Mouse (Mus musculus): ENCODE measurements around the gene Cntnap2.

The Cntnap2 gene

DNA sequence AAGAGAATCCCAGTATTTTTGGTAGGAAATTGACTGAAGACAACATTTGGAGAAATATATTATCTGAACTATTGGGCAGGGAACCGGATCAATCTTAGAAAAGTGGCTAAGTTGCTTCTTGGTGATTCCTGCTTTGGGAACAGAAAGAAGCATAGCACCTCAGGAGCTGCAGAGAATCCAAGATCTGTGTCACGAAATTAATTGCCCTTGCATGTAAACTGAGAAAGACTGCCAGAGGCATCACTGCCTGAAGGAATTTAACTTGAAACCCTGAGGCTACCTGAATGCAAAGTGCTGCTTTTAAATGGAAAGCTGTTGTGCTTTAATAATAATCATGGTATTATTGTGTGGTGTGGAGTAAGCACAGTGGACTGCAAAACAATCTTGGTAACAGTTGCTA lies 286.2 kb downstream of the Cntnap2 start:
- DNase-seq: no peak

DNA sequence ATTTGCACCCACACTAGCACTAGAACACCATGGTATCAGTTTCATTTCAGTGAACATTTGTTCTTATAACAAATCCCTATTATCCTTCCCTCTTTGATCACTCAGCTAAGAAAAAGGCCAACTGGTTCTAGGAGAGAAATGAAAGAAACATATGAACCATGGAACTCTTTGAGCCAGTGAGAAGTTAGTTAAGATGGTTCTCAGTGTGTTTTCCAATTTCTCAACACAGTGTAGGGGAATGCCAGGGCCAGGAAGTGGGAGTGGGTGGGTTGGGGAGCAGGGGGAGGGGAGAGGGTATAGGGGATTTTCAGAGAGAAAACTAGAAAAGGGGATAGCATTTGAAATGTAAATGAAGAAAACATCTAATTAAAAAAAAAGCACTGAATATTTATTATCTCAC lies 286.8 kb downstream of the Cntnap2 start:
- DNase-seq: no peak

DNA sequence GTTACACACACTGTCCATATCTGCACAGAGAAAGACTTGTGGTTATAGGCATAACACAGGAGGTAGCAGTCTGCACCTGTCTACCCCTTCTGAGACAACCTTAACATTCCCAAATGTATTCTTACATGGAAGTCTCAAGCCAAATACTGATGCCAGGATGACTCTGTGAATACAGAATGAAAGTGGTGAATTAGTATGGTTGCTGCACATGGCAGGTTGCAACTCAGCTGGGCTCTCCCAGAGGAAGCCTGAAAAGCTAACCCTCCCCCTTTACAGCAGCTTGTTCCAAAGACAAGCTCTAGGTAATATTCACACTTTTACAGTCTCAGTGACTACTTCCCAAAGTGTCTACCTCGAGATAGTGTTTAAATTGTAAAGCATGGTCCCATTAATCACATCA lies 307.3 kb downstream of the Cntnap2 start:
- DNase-seq: no peak

DNA sequence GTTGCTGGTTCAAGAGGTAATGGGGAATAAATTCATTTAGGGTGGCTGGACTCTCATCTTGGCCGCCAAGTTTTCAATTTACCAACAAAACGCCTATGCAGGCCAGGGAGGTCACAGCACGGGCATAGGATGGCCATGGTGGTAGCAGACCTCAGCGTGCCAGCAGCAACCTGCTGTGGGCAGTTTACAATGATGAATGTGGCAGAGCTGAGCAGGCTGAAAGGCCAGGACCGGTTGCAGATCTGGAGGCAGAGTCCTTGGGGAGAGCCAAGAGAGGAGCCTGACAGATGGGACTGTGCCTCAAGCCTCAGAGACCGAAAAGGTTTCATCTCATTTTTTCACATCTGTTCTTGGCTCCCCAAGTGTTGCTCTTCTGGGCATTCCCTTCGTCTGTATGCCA lies 322.0 kb downstream of the Cntnap2 start:
- DNase-seq: no peak

DNA sequence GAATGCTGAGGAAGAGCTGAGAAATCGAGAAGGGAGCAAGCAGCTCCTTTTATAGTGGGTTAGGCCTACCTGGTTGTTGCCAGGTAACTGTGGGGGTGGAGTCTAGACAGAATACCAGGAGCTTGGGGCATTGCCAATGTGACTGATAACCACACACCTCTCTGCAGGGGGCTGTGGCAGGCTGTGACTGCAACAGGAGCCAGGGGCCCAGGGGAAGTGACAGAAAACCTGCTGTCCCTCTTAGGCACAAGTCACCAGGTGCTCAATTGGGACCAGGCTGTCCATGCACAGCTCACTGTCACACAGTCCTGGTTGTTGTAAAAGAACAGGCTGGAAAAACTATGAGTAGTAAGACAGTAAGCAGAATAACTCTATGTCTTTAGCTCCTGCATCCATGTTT lies 329.9 kb downstream of the Cntnap2 start:
- no peak for DNase-seq

DNA sequence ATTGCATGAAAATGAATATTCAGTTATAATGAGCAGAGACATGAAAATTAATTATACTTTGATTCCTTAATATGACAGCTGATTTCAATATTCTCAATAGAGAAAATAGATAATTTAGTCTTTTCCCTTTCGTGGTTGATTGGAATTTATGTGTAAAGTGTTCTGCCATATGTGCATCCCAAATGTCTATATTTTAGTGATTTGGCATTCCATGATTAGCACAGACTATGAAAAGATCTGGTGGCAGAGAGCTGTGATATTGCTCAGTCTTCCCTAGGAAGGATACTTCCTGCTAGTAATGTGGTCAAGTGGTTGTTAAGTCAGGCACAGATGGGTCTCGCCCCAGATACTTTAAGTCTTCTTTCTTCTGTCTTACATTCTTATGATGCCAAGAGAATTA lies 354.5 kb downstream of the Cntnap2 start:
- DNase-seq: no peak

DNA sequence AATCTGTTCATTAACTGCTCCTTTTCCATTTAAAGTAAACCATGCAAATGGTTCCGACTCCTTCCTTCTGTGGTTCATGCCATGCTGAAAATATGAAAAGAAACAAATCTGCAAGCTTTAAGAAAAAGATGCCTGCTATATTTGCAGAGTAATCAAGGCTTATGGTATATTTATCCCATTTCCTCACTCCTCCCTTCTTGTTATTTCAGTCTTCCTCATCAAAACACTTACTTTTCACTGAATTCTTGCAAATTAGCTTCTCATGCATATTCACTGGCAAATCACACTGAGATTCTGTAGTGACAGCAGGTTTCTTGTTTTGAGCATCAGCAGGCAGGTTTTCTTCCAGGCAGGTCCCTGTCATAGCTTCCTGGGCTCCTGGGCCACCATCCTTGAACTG lies 396.3 kb downstream of the Cntnap2 start:
- no peak for DNase-seq

DNA sequence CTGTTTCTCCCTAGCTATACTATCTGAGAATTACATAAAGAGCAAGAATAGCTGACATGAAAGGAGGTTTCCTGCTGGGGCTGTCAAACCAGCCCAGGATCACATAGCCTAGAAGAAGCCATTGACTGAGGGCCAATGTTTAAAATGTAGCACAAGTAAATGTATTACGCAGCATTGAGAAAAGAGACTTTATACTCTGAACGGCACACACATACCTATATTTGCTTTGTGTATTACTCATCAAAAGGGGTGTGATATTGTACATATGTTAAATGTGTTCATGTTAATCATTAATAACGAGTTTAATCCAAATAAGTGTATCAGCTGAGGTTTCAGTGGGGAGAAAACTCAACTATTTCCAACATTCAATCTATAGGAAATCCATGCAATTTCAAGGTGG lies 459.1 kb downstream of the Cntnap2 start:
- DNase-seq: no peak

DNA sequence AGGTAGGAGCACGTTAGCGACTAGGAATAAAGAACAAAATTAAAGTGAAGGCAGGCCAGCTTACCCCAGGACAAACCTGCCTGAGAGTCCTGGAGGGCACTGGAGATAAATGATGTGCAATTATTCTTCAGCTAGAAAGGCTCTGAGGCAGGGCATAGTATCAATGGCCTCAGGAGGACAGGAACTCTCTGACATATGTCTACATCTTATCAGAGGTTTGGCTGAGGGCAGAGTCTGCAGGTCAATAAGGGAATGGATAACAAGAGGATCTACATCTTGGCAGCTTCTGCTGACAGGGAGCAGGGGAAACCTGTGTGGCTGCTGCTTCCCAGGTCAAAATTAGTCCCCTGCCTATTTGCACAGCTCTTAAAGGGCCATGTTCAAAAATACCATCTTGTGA lies 477.8 kb downstream of the Cntnap2 start:
- no peak for DNase-seq

DNA sequence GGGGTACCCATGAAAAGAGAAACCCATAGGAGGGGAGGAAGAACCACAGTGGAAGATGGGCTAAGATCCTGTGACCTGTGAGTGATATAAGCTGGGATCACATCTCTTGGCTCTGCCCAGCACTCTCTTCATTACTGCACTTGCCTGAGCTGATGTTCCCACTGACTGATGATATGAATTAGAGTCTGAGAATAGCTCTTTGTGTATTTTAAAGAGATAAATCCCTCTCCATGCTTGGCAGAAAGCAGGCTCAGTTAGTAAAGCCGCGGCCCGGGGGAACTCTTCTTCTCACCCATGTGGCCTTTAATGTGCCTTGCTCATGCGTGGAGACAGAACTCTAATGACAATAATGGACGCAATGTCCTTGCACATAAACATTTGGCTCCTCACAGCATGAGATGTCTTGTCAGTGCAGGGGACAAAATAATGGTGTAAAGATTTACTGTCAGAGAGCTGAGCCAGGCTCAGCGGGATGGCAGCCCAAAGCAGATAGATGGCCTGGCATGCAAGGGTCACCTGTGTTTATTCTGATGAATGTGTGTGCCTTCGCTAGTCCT lies 485.2 kb downstream of the Cntnap2 start:
- no peak for DNase-seq

DNA sequence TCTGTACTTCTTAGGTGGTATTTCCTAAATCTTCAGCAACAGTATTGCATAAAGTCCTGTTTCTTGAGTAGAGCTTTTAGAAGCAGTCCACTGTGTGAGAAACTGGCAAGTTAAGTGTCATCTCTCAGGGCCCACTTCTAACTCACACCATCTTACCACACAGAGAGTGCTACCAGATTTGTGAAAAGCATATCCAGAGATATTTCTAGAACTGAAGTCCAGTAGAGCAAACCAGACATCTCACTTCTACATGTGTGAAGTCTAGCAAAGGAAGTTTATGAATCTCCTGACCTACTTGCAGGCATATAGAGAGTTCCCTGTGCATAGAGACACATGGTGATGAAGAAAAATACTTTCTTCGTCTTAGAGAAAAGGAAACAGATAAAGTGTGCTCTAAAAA lies 500.6 kb downstream of the Cntnap2 start:
- no peak for DNase-seq

DNA sequence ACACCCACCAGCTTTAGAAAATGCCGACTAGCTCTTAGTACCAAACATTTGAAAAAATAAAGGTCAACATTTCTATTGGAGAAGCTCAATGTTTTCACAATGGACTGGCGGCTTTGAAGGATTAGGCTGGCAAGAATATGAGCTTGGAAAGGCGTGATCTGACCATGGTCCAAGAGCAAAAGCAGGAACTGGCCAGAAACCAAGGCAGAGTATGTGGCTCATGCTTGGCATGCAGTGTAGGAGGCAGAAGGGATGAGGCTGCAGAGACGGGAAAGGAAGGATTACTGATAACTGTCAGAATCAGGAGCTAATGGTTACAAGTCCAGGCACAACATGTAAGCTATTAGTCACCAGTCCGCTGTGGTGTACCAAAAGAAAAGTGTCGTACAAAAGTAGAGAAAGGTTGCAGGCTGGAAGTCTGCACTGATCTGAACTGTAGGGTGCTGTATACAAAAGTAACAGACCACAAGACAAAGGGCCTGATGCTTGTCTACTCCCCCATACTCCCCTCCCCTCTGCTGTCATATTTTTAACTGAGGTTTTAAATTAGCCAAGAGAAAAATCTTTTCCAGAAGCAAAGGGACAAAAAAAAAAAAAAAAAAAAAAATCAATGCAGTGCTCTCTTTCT lies 525.4 kb downstream of the Cntnap2 start:
- no peak for DNase-seq

DNA sequence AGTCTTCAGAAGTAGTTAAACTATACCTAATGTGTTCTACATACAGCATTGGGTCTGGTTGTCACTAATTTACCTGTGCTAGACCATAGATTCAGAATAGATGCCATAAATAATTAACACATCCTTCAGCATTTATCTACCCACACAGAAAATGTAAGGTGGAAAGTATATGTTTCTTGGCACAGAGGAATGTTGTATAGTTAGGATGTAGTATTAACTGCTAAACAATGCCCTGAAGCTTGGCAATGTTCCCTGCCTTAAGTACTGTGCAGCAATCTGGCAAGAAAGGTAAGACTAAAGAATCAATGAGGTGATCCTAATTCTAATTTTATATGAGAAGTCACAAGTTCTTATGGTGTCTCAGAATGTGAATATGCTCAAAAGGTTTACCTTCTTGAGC lies 529.9 kb downstream of the Cntnap2 start:
- no peak for DNase-seq

DNA sequence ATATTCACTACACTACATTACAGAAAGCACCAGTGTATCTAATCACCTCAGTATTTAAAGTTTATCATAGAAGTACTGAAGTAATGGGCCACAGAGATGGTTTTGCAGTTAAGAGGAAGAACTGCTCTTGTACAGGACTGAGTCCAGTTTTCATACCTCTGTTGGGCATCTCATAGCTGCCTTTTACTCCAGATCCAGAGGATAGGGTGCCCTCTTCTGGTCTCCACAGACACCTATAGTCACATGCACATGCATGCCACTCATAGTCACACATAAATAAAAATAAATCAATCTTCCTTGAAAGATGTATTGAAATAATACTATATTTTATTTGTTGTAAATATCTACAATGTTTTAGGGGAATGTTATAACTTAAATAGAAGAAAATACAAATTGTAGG lies 587.9 kb downstream of the Cntnap2 start:
- DNase-seq: no peak

DNA sequence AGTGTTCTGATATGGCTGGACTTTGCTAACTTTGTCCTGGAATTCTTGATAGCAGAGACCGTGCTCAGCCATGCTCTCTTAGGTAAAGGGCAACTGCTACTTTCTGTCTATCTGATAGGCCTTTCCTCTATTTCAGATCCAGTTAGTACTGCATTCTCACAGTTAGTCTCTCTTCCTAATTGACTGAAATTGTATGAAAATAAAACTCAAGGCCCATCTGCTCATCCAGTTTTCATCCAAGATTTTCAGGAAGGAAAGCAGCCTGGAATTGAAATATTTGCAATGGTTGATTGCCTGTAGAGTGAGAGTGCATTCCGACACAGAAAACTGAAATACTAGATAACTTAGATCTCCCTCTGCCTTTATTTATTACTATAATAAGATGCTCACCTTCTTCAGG lies 589.3 kb downstream of the Cntnap2 start:
- no peak for DNase-seq

DNA sequence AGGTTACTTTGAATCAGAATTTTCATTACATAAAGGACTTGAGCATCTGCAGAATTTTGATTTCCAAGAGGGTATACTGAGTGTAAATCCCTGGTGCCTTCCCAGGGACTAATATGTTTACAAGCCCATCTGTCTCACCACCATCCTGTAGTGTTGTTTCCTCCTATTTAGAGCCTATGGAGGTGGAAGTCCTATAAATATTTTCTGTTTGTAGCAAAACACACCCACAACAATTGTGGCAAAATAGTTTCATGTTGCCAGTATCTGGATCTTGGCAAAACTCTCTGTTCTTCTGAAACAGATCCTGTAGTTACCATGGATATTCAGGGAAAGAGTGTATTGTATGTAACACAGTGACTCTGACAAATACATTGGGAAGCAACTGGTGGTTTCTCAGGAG lies 641.1 kb downstream of the Cntnap2 start:
- DNase-seq: no peak

DNA sequence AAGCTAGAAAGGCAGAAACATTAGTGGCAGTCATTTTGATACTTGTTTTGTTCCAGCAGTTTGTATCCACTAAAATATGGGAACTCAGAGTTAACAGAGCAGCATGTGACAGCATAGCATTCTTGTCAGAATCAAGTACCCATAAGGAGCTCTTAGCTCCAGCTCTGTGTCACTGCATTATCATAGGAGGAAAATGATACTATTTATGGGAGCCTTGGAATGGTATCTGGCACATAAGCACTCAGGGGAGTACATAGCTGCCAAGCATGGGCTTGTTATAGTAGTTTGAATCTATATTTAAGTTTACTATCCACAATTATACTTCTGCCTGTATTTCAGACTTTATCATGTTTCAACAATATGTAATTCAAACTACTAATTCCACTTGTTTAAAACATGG lies 732.5 kb downstream of the Cntnap2 start:
- no peak for DNase-seq

DNA sequence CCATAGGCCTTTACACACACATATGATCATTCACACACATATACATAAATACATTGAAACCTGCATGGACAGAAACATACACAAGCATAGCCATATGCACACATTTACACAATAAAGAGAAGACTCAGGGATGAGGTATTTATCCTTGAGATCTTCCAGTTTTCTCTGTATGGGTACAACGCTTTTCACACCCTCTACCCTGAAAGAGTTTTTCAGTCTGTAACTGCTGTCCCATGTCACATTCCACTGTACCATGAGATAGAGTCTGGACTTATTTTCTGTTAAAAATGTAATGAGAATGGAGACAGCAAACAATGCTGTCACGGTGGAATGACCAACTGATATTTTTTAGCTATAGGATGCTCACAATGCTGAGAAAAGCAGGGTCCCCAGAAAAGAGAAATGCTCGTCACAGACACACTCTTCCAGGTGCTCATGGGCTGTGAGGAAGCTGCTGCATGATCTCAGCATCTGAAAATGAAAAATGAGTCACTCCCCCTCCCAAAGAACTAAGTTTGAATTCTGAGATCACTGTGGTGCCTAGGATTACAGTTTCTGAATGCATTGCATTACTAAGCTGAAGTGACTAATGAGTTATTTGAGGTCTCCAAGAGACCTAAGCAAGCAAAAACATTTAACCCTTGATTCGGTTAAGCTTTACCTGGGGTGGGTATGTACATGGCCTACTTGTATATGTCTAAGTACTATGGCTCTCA lies 782.6 kb downstream of the Cntnap2 start:
- DNase-seq: no peak

DNA sequence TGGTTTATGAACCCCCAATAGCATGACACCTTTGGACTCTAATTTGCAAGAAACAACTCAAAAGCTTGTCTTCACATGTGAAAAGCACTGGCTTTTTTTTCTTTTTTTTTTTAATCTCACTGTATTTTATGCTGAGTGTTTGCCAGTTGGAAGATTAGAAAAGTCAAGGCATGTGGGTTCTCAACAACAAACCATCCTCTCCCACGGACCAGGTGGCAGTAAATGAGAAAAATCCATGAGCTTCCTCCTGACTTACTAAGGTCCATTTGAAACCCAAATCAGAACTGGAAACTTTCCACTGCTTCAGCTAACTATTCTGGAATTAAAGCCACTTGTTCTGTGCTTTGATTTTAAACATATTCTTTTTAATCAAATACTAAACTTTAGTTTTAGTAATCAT lies 784.6 kb downstream of the Cntnap2 start:
- no peak for DNase-seq

DNA sequence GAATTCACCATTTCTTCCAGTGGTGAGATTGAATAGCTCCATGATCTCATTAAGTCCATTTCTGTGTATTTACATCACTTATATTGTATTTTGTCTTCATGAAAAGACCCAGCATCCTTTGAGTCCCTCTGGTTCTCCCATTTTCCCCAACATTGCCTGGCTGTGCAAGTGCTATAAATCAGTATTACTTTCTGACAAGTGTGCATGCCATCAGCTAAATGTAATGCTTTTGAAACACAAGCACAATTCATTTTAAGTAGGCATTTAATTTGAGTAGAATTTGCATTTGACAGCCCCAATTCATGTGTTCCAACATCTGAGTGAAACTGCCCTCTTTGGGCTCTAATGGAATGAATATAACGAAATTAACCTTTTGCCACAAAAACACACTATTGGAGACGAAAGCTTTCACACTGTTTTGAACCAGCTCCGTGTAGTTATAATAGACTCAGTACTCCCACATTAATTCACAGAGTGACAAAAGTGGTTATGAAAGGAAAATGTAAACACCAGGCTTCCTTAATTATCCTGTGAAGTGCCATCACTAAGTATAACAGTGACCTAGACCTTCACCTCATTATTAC lies 812.3 kb downstream of the Cntnap2 start:
- DNase-seq: no peak

DNA sequence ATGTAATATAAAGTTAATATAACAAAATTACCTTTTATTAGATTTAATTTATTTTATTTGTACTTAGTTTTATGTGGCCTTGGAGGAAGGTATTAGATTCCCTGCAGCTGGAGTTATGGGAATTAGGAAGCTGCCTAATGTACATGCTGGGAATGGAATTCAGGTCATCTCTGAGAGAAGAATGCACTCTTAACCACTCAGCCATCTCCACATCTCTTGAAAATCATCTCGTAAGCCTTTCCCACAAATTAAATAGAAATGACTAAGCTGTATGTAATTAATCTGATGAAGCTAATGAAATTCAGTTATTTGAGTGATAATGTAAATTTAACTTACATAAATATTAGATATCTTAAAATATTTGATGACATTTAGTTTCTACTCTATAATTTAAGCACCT lies 826.3 kb downstream of the Cntnap2 start:
- no peak for DNase-seq

DNA sequence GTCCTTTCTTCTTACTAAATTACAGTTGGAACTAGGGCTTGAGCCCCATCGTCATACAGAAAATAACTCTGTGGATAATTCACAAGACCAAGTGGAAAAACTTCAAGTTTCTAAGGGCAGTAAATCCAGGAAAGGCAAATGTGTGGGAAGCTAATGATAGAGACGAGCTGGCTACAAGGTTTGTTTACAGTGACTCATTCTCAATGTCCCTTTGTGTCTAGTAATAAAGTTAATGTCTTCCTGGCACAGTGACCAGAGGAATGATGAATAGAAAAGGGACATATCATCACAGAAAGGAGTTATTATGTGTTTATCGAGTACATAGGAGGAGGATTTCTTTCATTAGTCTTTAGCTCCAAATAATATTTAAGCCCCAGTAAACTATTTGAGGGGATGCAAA lies 828.7 kb downstream of the Cntnap2 start:
- no peak for DNase-seq

DNA sequence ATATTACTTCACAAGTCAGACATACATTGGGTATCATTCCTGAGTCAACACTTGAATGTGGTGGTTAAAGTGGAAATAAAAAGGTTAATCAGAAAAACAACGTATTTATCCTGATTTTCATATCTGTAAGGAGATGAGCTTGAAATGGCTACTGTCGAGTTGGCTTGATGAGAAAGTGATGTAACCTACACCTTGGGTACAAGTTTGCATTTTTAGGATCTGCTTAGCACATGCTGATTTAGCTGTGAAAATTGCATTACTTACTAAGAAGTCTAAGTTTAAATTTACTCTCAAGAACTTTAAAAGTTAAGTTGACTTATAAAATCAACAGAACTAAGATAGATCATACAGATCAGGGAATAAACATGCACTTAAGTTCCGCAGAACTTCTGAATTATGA lies 879.1 kb downstream of the Cntnap2 start:
- no peak for DNase-seq

DNA sequence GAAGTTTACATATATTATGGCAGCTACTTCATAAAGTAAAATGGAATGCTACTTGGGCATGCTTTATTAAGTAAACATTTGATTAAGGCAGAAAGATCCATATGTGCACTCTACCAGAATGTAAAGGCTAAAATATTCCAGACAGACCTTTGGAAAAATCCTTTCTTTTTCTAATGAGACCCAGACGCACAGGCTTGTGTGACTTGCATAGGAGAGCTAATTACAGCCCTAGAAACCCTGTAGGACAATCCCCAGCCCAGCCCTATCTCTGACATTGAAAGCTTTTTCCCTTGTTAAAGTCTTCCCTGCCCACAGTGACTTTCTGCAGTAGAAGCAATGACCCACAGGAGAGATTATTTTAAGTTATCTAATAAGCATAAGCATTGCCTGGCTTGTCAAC lies 879.6 kb downstream of the Cntnap2 start:
- DNase-seq: no peak

All from right cerebral cortex, postnatal 4 days (tissue).